Mouse (Mus musculus) embryonic facial prominence, embryonic 13.5 days (tissue): ENCODE measurements at regions not wholly inside any gene's neighbourhood (a gene's known extent, or its start where the extent isn't known, plus 50 kb on each side); places are given as distances from the start of the nearest gene placed in this dataset.

ENCODE experiments used
- ATAC-seq: fragments of 200-750 bp; cut with Nextera tagmentation; 2 replicates; pipeline ENCODE4 v1.8.0; 2017; ENCODE audit warnings: low read depth; ENCODE audit not compliant: insufficient number of reproducible peaks, insufficient read depth, low FRiP score, low TSS enrichment
- H3K27ac ChIP-seq: fragments of 300-500 bp; sonication (generic); 2 replicates; pipeline ENCODE4 v1.5.1; 2015; ENCODE audit warnings: moderate library complexity, mild to moderate bottlenecking, inconsistent platforms
- H3K27me3 ChIP-seq: fragments of 300-500 bp; sonication (generic); 2 replicates; pipeline ENCODE4 v1.6.1; 2015; ENCODE audit warnings: mild to moderate bottlenecking, inconsistent platforms
- H3K36me3 ChIP-seq: fragments of 300-500 bp; sonication (generic); 2 replicates; pipeline ENCODE4 v1.6.1; 2015; ENCODE audit warnings: mild to moderate bottlenecking, inconsistent platforms
- H3K4me1 ChIP-seq: fragments of 300-500 bp; sonication (generic); 2 replicates; pipeline ENCODE4 v1.6.1; 2015; ENCODE audit warnings: inconsistent platforms
- H3K4me2 ChIP-seq: fragments of 300-500 bp; sonication (generic); 2 replicates; pipeline ENCODE4 v1.6.1; 2015; ENCODE audit warnings: moderate library complexity, mild to moderate bottlenecking, inconsistent platforms
- H3K4me3 ChIP-seq: fragments of 300-500 bp; sonication (generic); 2 replicates; pipeline ENCODE4 v1.5.1; 2015; ENCODE audit warnings: mild to moderate bottlenecking, inconsistent platforms
- H3K9ac ChIP-seq: fragments of 300-500 bp; sonication (generic); 2 replicates; pipeline ENCODE4 v1.6.1; 2015; ENCODE audit warnings: mild to moderate bottlenecking, inconsistent platforms
- H3K9me3 ChIP-seq: fragments of 300-500 bp; sonication (generic); 2 replicates; pipeline ENCODE4 v1.6.1; 2016; ENCODE audit warnings: inconsistent platforms
- WGBS: fragments of 180-500 bp; shearing (Covaris S2); methylation state at CpG from one replicate; pipeline ENCODE4 v1.1.7; 2015; ENCODE audit warnings: mixed read lengths; 5-methylcytosine and 5-hydroxymethylcytosine counted together

GRCm38 (mm10) chr4:40400089-40400488, 71.9 kb upstream of the Tmem215 start:
- H3K9me3 ChIP-seq, result no peaks in the 10 kb centered on the region
- no peak overlapping the region for H3K4me3 ChIP-seq
- no peaks in the 10 kb centered on the region for H3K27me3 ChIP-seq
- no peak overlapping the region for H3K9ac ChIP-seq
- H3K27ac ChIP-seq, result no peak overlapping the region
- no peaks in the 10 kb centered on the region for H3K36me3 ChIP-seq
- H3K4me2 ChIP-seq, result no peak overlapping the region
- ATAC-seq, result no peak
- no peaks in the 10 kb centered on the region for H3K4me1 ChIP-seq

GRCm38 (mm10) chr4:40390183-40390582, 81.8 kb upstream of the Tmem215 start:
- Histone ChIP-seq H3K4me3 (no peak overlapping the region), H3K9ac (no peak overlapping the region), H3K4me1 (no peaks in the 10 kb centered on the region), H3K9me3 (no peaks in the 10 kb centered on the region), H3K27me3 (no peaks in the 10 kb centered on the region), H3K27ac (no peak overlapping the region), H3K4me2 (no peak overlapping the region), H3K36me3 (no peaks in the 10 kb centered on the region)
- 88% methylated on average over 1 of the region's 1 CpGs for WGBS
- no peak for ATAC-seq

- no peak overlapping the region for H3K27ac ChIP-seq
- ATAC-seq, result no peak
- H3K36me3 ChIP-seq, result no peaks in the 10 kb centered on the region
- H3K9ac ChIP-seq, result no peak overlapping the region
- 81% methylated on average over 9 of the region's 9 CpGs for WGBS
- no peaks in the 10 kb centered on the region for H3K4me1 ChIP-seq
- no peaks in the 10 kb centered on the region for H3K27me3 ChIP-seq
- no peak overlapping the region for H3K4me2 ChIP-seq
- H3K4me3 ChIP-seq, result no peak overlapping the region
- H3K9me3 ChIP-seq, result no peaks in the 10 kb centered on the region
Observed at GRCm38 (mm10) chr4:40385284-40385683, 86.7 kb upstream of the Tmem215 start.

GRCm38 (mm10) chr4:40384704-40385103, 87.3 kb upstream of the Tmem215 start:
- Histone ChIP-seq H3K4me3 (no peak overlapping the region), H3K4me1 (no peaks in the 10 kb centered on the region), H3K9ac (no peak overlapping the region), H3K27ac (no peak overlapping the region), H3K4me2 (no peak overlapping the region), H3K9me3 (no peaks in the 10 kb centered on the region), H3K27me3 (no peaks in the 10 kb centered on the region), H3K36me3 (no peaks in the 10 kb centered on the region)
- 88% methylated on average over 3 of the region's 3 CpGs for WGBS
- ATAC-seq, result no peak

- Histone ChIP-seq H3K27ac (no peak overlapping the region), H3K36me3 (no peaks in the 10 kb centered on the region)
- WGBS, result 70% methylated on average over 8 of the region's 8 CpGs
Observed at GRCm38 (mm10) chr4:40380309-40380708, 91.7 kb upstream of the Tmem215 start.

GRCm38 (mm10) chr4:40375439-40376154, 96.4 kb upstream of the Ndufb6 start:
- Histone ChIP-seq H3K4me1 (no peaks in the 10 kb centered on the region), H3K4me2 (no peak overlapping the region), H3K9ac (no peak overlapping the region), H3K9me3 (no peaks in the 10 kb centered on the region), H3K27ac (no peak overlapping the region), H3K27me3 (no peaks in the 10 kb centered on the region), H3K4me3 (no peak overlapping the region), H3K36me3 (no peaks in the 10 kb centered on the region)
- 79% methylated on average over 9 of the region's 9 CpGs for WGBS
- no peak for ATAC-seq

More at GRCm38 (mm10) chr4:40380309-40380708, 91.7 kb upstream of the Tmem215 start:
- ATAC-seq, result no peak
- Histone ChIP-seq H3K9me3 (no peaks in the 10 kb centered on the region), H3K4me3 (no peak overlapping the region), H3K9ac (no peak overlapping the region), H3K4me2 (no peak overlapping the region), H3K4me1 (no peaks in the 10 kb centered on the region), H3K27me3 (no peaks in the 10 kb centered on the region)

GRCm38 (mm10) chr4:40374213-40374612, 95.0 kb upstream of the Ndufb6 start:
- H3K4me3 ChIP-seq, result no peak overlapping the region
- no peak overlapping the region for H3K4me2 ChIP-seq
- no peaks in the 10 kb centered on the region for H3K9me3 ChIP-seq
- no peaks in the 10 kb centered on the region for H3K4me1 ChIP-seq
- no peaks in the 10 kb centered on the region for H3K27me3 ChIP-seq
- no peak overlapping the region for H3K9ac ChIP-seq
- ATAC-seq, result no peak
- H3K27ac ChIP-seq, result no peak overlapping the region
- WGBS, result 88% methylated on average over 2 of the region's 2 CpGs
- H3K36me3 ChIP-seq, result no peaks in the 10 kb centered on the region

- Histone ChIP-seq H3K4me3 (no peak overlapping the region), H3K9me3 (no peaks in the 10 kb centered on the region), H3K9ac (no peak overlapping the region), H3K4me2 (no peak overlapping the region), H3K27me3 (no peaks in the 10 kb centered on the region), H3K27ac (no peak overlapping the region), H3K36me3 (no peaks in the 10 kb centered on the region), H3K4me1 (no peaks in the 10 kb centered on the region)
- ATAC-seq, result no peak
- WGBS, result 71% methylated on average over 3 of the region's 3 CpGs
Observed at GRCm38 (mm10) chr4:40364329-40364728, 85.1 kb upstream of the Ndufb6 start.

GRCm38 (mm10) chr4:40359307-40359706, 80.1 kb upstream of the Ndufb6 start:
- Histone ChIP-seq H3K4me2 (no peak overlapping the region), H3K9ac (no peak overlapping the region), H3K36me3 (no peaks in the 10 kb centered on the region), H3K4me3 (no peak overlapping the region), H3K9me3 (no peaks in the 10 kb centered on the region), H3K4me1 (no peaks in the 10 kb centered on the region), H3K27ac (no peak overlapping the region), H3K27me3 (no peaks in the 10 kb centered on the region)
- 74% methylated on average over 3 of the region's 3 CpGs for WGBS
- ATAC-seq, result no peak

GRCm38 (mm10) chr4:40357088-40357853, 78.0 kb upstream of the Ndufb6 start:
- WGBS, result 49% methylated on average over 7 of the region's 7 CpGs
- Histone ChIP-seq H3K4me2 (no peak overlapping the region), H3K27me3 (no peaks in the 10 kb centered on the region), H3K36me3 (no peaks in the 10 kb centered on the region), H3K4me1 (no peaks in the 10 kb centered on the region), H3K27ac (no peak overlapping the region), H3K9me3 (no peaks in the 10 kb centered on the region), H3K9ac (no peak overlapping the region), H3K4me3 (no peak overlapping the region)
- no peak for ATAC-seq

GRCm38 (mm10) chr4:40355791-40356450, 76.7 kb upstream of the Ndufb6 start:
- Histone ChIP-seq H3K27me3 (no peaks in the 10 kb centered on the region), H3K9ac (no peak overlapping the region), H3K4me1 (peaks cover 7% of the 10 kb centered on the region), H3K9me3 (no peaks in the 10 kb centered on the region), H3K4me3 (no peak overlapping the region), H3K36me3 (no peaks in the 10 kb centered on the region), H3K4me2 (no peak overlapping the region), H3K27ac (no peak overlapping the region)
- 74% methylated on average over 3 of the region's 3 CpGs for WGBS
- ATAC-seq, result no peak

GRCm38 (mm10) chr4:40354456-40354855, 75.2 kb upstream of the Ndufb6 start:
- peaks cover 10% of the 10 kb centered on the region for H3K4me1 ChIP-seq
- H3K4me2 ChIP-seq, result no peak overlapping the region
- H3K9me3 ChIP-seq, result no peaks in the 10 kb centered on the region
- H3K27me3 ChIP-seq, result 0 out of 2 replicates have a peak, but pooled peaks cover 5% of the 10 kb centered on the region
- H3K36me3 ChIP-seq, result no peaks in the 10 kb centered on the region
- H3K9ac ChIP-seq, result no peak overlapping the region
- H3K4me3 ChIP-seq, result no peak overlapping the region
- 77% methylated on average over 3 of the region's 3 CpGs for WGBS
- no peak overlapping the region for H3K27ac ChIP-seq
- no peak for ATAC-seq
